ENCODE assay signal across 21 mouse cellular contexts in the genomic region with DNA sequence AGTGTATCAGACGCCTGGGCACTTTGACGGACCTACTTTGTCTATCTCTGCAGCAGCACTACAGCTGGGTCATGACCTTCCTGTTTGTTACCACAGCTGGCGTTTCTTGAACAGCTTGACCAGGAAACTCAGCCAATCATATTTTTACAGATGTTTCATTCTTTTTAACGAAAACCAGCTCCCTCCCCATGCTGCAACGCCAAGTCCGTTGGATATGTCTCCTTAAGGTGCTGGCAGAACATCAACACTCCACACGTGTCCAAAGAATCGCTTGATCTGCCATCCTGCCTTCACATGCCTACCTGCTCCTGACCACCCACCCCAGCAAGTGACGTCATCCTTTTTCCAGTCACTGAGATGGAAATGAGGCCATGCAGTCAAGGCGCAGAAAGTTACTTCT. TPM values are rescaled to one million over a fixed set of nuclear protein-coding genes. Genes with fewer than 3 reads are reported as not detected.
DNase-seq lines count a peak whose midpoint lies in the region; TF ChIP-seq lines count a peak whose summit lies in the region.
"Had no signal": no experiment of that assay in that cellular context is flagged by ENCODE, and none has a peak within 500 bp of the region (broad histone marks: within the 10 kb centered on the region; RNA-seq: fewer than 3 reads in every experiment).

No protein-coding gene starts in this region.

- peaks cover 20% of the 10 kb centered on the region for H3K4me1 ChIP-seq in brown adipose tissue, adult 24 weeks (ENCODE audit: control insufficient read depth, insufficient read depth, insufficient read length, low read length)
- H3K4me1 ChIP-seq: midbrain, embryonic 13.5 days; neural tube, embryonic 12.5 days had no signal

- peak; percentile 57 for DNase-seq in gastrocnemius, adult 2 months
- no peak for DNase-seq in gastrocnemius, postnatal 10 days
- DNase-seq in lung, postnatal 25 days (ENCODE audit: low spot score), result peak; percentile 18
- no peak for DNase-seq in lung, postnatal 4 days
- DNase-seq in heart, postnatal 14 days, result peak; percentile 34 to 44
- no peak for DNase-seq in cerebellum, postnatal 4 days (ENCODE audit: low spot score in 2 of 2)
- DNase-seq in spleen, postnatal 36 days (ENCODE audit: low spot score in 2 of 2), result no peak
- DNase-seq: adrenal gland, postnatal 36 days; cerebellum, adult 18-20 months; kidney, adult 11 months; kidney, postnatal 14 days; liver; spleen, adult 18-20 months had no signal

- no peak for TF ChIP-seq CTCF in gastrocnemius, adult 2 months (IDR thresholded peaks at IDR 0.05)

- intact Hi-C loops in gastrocnemius, adult 2 months (cut with DNase I), result loop anchor here (10.0 kb wide), 1 partner anchor 497 kb away; no protein-coding TSS in a partner anchor
- intact Hi-C loops in heart, postnatal 14 days (cut with DNase I), result loop anchor here (10.0 kb wide), 1 partner anchor 497 kb away; no protein-coding TSS in a partner anchor

- H3K4me3 ChIP-seq in gastrocnemius, adult 2 months, result no peak overlapping the region
- no peak overlapping the region for H3K4me3 ChIP-seq in brown adipose tissue, adult 24 weeks (ENCODE audit: insufficient read depth, low read depth, low read length)
- H3K4me3 ChIP-seq: erythroblast, embryonic 14.5 days; heart, embryonic 13.5 days; hindbrain, embryonic 10.5 days; midbrain, embryonic 13.5 days; neural tube, embryonic 12.5 days had no signal

- H3K27ac ChIP-seq in gastrocnemius, adult 2 months, result peak overlapping the region; percentile 85
- H3K27ac ChIP-seq in brown adipose tissue, adult 24 weeks (replicated peaks; ENCODE audit: low read depth, low read length), result peak overlapping the region; percentile 2; the same call in 1 of the 2 replicates
- H3K27ac ChIP-seq: heart, embryonic 13.5 days; hindbrain, embryonic 10.5 days; macrophage; midbrain, embryonic 13.5 days; neural tube, embryonic 12.5 days had no signal

RNA-seq across cellular contexts. Expression of gene Larp6, which starts 28.6 kb away (rescaled TPM):
- total RNA-seq in gastrocnemius, adult 2 months (2021), result 1 to 10 TPM; 1.1 to 2.2 TPM
- 1 to 10 TPM; 2.2 to 2.9 TPM for total RNA-seq in gastrocnemius, postnatal 10 days (2021)
- polyA plus RNA-seq in brown adipose tissue, adult 24 weeks (2012; ENCODE audit: insufficient read depth, insufficient read length, missing spikeins), result 0.44 and 0.92 TPM in 2 replicates
- 1 to 10 TPM in 1 of 2 experiments, under 1 TPM in 1; 1.00 to 1.6 TPM for total RNA-seq in heart, postnatal 14 days (2021)
- total RNA-seq: common myeloid progenitor, adult 5-6 weeks had no signal
- polyA plus RNA-seq: erythroblast, embryonic 14.5 days had no signal

RNA-seq across cellular contexts. Expression of gene Uaca, which starts 52.9 kb away (rescaled TPM):
- 100 to 1,000 TPM; 119 to 145 TPM for total RNA-seq in gastrocnemius, adult 2 months (2021)
- 10 to 100 TPM; 84.9 to 90.4 TPM for total RNA-seq in gastrocnemius, postnatal 10 days (2021)
- polyA plus RNA-seq in brown adipose tissue, adult 24 weeks (2012; ENCODE audit: insufficient read depth, insufficient read length, missing spikeins), result 11.8 and 13.8 TPM in 2 replicates
- 10 to 100 TPM; 40.9 to 42.7 TPM for total RNA-seq in heart, postnatal 14 days (2021)
- polyA plus RNA-seq: erythroblast, embryonic 14.5 days had no signal

RNA-seq across cellular contexts. Expression of gene Lrrc49, which starts 53.5 kb away (rescaled TPM):
- total RNA-seq in gastrocnemius, adult 2 months (2021), result 1 to 10 TPM; 2.5 to 3.2 TPM
- total RNA-seq in gastrocnemius, postnatal 10 days (2021), result 1 to 10 TPM; 4.7 to 5.1 TPM
- 1.1 TPM in 2 replicates for polyA plus RNA-seq in brown adipose tissue, adult 24 weeks (2012; ENCODE audit: insufficient read depth, insufficient read length, missing spikeins)
- 1 to 10 TPM; 5.7 to 6.8 TPM for total RNA-seq in heart, postnatal 14 days (2021)

Comparison
In these comparisons a context has a peak if more than half of its experiments do, and no peak if none do; other contexts are left out.
1. DNase-seq: peak in gastrocnemius, adult 2 months (single experiment), lung, postnatal 25 days (single experiment) and heart, postnatal 14 days (2 of 2); none in gastrocnemius, postnatal 10 days (single experiment), lung, postnatal 4 days (0 of 2), cerebellum, postnatal 4 days (0 of 2) and spleen, postnatal 36 days (0 of 2).